Mouse (Mus musculus) neural tube, embryonic 15.5 days (tissue): ENCODE results near the gene Prss35. TPM values are rescaled to one million over a fixed set of nuclear protein-coding genes. Genes with fewer than 3 reads are reported as not detected.

Source experiments
- ATAC-seq: fragments of 200-750 bp; cut with Nextera tagmentation; 2 replicates; pipeline ENCODE4 v1.8.0; 2017; ENCODE audit warnings: mild to moderate bottlenecking, moderate TSS enrichment, moderate library complexity; ENCODE audit not compliant: low FRiP score
- H3K27ac ChIP-seq: fragments of 300-500 bp; sonication (generic); replicated peaks from 2 replicates; pipeline ENCODE4 v1.5.1; 2015; ENCODE audit warnings: mild to moderate bottlenecking, inconsistent platforms
- H3K27me3 ChIP-seq: fragments of 300-500 bp; sonication (generic); replicated peaks from 2 replicates; pipeline ENCODE4 v1.6.1; 2015; ENCODE audit warnings: inconsistent platforms
- H3K36me3 ChIP-seq: fragments of 300-500 bp; sonication (generic); 2 replicates; pipeline ENCODE4 v1.6.1; 2015; ENCODE audit warnings: inconsistent platforms
- H3K4me1 ChIP-seq: fragments of 300-500 bp; sonication (generic); 2 replicates; pipeline ENCODE4 v1.6.1; 2015; ENCODE audit warnings: inconsistent platforms
- H3K4me2 ChIP-seq: fragments of 300-500 bp; sonication (generic); 2 replicates; pipeline ENCODE4 v1.6.1; 2015; ENCODE audit warnings: inconsistent platforms, mild to moderate bottlenecking, moderate library complexity
- H3K4me3 ChIP-seq: fragments of 300-500 bp; sonication (generic); replicated peaks from 2 replicates; pipeline ENCODE4 v1.5.1; 2015; ENCODE audit warnings: mild to moderate bottlenecking, inconsistent platforms
- H3K9ac ChIP-seq: fragments of 300-500 bp; sonication (generic); replicated peaks from 2 replicates; pipeline ENCODE4 v1.6.1; 2015; ENCODE audit warnings: mild to moderate bottlenecking, inconsistent platforms
- H3K9me3 ChIP-seq: fragments of 300-500 bp; sonication (generic); replicated peaks from 2 replicates; pipeline ENCODE4 v1.6.1; 2016; ENCODE audit warnings: inconsistent platforms
- WGBS: fragments of 180-500 bp; shearing (Covaris S2); methylation state at CpG from one replicate; pipeline ENCODE4 v1.1.7; 2015; ENCODE audit warnings: mixed read lengths; 5-methylcytosine and 5-hydroxymethylcytosine counted together
- polyA plus RNA-seq: library from polyadenylated mRNA; unstranded; fragments of >200 nt; fragmentation: Nextera tagmentation; extraction: Ambion mirVana; gene quantifications from 2 replicates; pipeline ENCODE4 v1.2.1, GENCODE M21; 2015

Prss35 gene
- polyA plus RNA-seq, 1 experiment from 2014 or later: 11.0 TPM

GRCm38 (mm10) chr9:86775374-86775773, 31.9 kb downstream of the Prss35 start:
- no peaks in the 10 kb centered on the region for H3K27me3 ChIP-seq
- H3K4me2 ChIP-seq: no peak overlapping the region
- H3K4me1 ChIP-seq: no peaks in the 10 kb centered on the region
- WGBS: 94% methylated on average over 6 of the region's 6 CpGs
- no peak overlapping the region for H3K27ac ChIP-seq
- H3K36me3 ChIP-seq: peaks cover 62% of the 10 kb centered on the region
- no peak for ATAC-seq
- H3K9me3 ChIP-seq: no peaks in the 10 kb centered on the region
- no peak overlapping the region for H3K9ac ChIP-seq
- H3K4me3 ChIP-seq: no peak overlapping the region

DNA sequence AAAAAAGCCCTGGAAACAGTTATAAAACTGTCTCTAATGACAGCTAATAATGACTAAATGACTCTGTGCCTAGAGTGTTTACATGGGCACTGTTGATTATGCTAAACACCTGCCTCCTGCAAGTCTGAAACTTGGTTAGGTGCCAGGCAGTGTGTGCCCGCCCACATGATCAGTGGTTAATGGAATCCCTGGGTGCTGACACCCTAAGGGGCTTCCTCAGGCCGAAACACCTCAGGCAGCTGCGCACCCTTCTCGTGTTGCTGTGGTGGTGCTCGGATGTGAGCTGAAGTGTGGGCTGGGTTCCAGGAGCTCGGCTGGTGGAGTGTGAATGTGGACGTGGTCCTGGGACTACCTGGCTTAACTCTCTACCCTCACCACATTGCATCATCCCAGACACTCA, 33.9 kb downstream of the Prss35 start:
- 0 out of 2 replicates have a peak, but pooled peaks have one; percentile 17 for ATAC-seq
- Histone ChIP-seq H3K4me3 (no peak overlapping the region), H3K9ac (no peak overlapping the region), H3K27ac (no peak overlapping the region), H3K4me1 (no peaks in the 10 kb centered on the region), H3K4me2 (no peak overlapping the region), H3K27me3 (no peaks in the 10 kb centered on the region), H3K36me3 (peaks cover 60% of the 10 kb centered on the region), H3K9me3 (no peaks in the 10 kb centered on the region)
- 45% methylated on average over 7 of the region's 7 CpGs for WGBS

DNA sequence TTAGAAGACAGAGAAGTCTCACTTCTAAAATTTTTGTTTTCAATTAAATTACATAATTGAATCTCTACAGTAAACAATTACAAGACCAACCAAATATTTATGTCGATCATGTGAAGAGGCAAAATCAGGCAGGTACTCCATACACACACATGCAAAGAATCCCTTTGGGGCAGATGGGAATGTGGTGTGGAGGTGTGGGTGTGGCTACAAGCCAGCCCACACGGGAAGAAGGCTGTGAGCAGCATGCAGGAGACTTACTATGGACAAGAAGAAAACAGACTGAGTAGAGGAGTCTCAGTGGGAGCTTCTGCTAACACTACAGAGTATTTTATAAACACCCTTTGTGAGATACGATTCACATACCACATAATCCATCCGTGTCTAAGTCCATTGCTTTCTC, 34.8 kb downstream of the Prss35 start:
- Histone ChIP-seq H3K36me3 (peaks cover 58% of the 10 kb centered on the region), H3K4me3 (no peak overlapping the region), H3K4me1 (no peaks in the 10 kb centered on the region), H3K4me2 (no peak overlapping the region), H3K9ac (no peak overlapping the region), H3K27ac (no peak overlapping the region), H3K27me3 (no peaks in the 10 kb centered on the region), H3K9me3 (no peaks in the 10 kb centered on the region)
- 74% methylated on average over 4 of the region's 4 CpGs for WGBS
- ATAC-seq: no peak

- Histone ChIP-seq H3K4me1 (no peaks in the 10 kb centered on the region), H3K4me2 (no peak overlapping the region), H3K27me3 (no peaks in the 10 kb centered on the region), H3K9ac (no peak overlapping the region), H3K27ac (no peak overlapping the region), H3K36me3 (peaks cover 38% of the 10 kb centered on the region), H3K4me3 (no peak overlapping the region), H3K9me3 (no peaks in the 10 kb centered on the region)
- ATAC-seq: no peak
- whole genome bisulfite sequencing: 86% methylated on average over 4 of the region's 4 CpGs
These were observed 38.0 kb downstream of the Prss35 start for GRCm38 (mm10) chr9:86781426-86781825.

DNA sequence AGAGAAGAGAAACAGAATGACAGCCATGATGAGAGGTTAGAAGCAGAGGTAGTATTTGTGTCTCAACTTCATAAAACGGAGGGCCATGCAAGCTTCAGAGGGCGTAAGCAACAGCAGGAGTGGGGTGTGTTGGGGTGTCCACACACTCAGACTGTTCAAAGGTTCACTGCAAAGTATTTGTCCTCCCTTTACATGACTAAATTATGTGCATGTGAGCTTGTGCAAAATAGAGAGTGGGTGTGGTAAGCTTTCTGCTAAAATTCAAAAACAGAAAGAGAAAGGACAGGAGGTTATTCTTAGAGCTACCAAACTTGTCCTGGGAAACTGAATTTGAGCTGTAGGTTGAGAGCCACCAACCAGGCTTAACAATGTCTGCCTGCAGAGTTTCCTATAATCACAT, 39.4 kb downstream of the Prss35 start:
- Histone ChIP-seq H3K9me3 (no peaks in the 10 kb centered on the region), H3K27me3 (no peaks in the 10 kb centered on the region), H3K27ac (no peak overlapping the region), H3K4me3 (no peak overlapping the region), H3K36me3 (peaks cover 38% of the 10 kb centered on the region), H3K4me1 (no peaks in the 10 kb centered on the region), H3K9ac (no peak overlapping the region), H3K4me2 (no peak overlapping the region)
- 92% methylated on average over 2 of the region's 2 CpGs for WGBS
- no peak for ATAC-seq

GRCm38 (mm10) chr9:86789186-86789585, 45.7 kb downstream of the Prss35 start:
- Histone ChIP-seq H3K4me2 (no peak overlapping the region), H3K27me3 (no peaks in the 10 kb centered on the region), H3K9ac (no peak overlapping the region), H3K36me3 (peaks cover 36% of the 10 kb centered on the region), H3K9me3 (no peaks in the 10 kb centered on the region), H3K4me3 (no peak overlapping the region), H3K27ac (no peak overlapping the region), H3K4me1 (no peaks in the 10 kb centered on the region)
- no peak for ATAC-seq
- WGBS: 86% methylated on average over 6 of the region's 6 CpGs

DNA sequence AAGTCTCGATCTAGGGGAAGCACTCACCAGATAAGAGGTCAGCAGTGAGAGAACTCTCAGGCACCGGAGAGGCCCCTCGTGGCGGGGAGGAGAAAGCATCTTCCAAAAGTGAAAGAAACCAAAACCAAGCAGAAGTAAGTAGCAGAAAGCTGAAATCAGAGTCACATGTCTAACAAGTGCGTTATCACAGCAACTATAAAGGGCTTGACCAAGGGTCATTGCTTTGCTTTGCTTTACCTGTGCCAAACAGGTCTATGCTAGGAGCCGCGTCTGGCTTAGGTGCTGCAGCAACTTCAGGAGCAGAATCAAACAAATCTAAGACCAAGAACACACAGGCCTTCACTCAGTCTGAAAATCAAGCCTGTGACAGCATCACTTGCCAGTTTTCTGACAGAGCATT, 48.5 kb downstream of the Prss35 start:
- H3K9me3 ChIP-seq: no peaks in the 10 kb centered on the region
- 85% methylated on average over 7 of the region's 7 CpGs for WGBS
- H3K4me2 ChIP-seq: no peak overlapping the region
- no peak overlapping the region for H3K4me3 ChIP-seq
- H3K36me3 ChIP-seq: peaks cover 36% of the 10 kb centered on the region
- no peak overlapping the region for H3K9ac ChIP-seq
- no peak overlapping the region for H3K27ac ChIP-seq
- ATAC-seq: no peak
- H3K4me1 ChIP-seq: no peaks in the 10 kb centered on the region
- H3K27me3 ChIP-seq: no peaks in the 10 kb centered on the region

GRCm38 (mm10) chr9:86795236-86795635, 51.8 kb downstream of the Prss35 start:
- WGBS: 80% methylated on average over 3 of the region's 3 CpGs
- ATAC-seq: no peak
- Histone ChIP-seq H3K9ac (no peak overlapping the region), H3K4me2 (no peak overlapping the region), H3K4me3 (no peak overlapping the region), H3K9me3 (no peaks in the 10 kb centered on the region), H3K36me3 (peaks cover 23% of the 10 kb centered on the region), H3K4me1 (no peaks in the 10 kb centered on the region), H3K27ac (no peak overlapping the region), H3K27me3 (no peaks in the 10 kb centered on the region)

GRCm38 (mm10) chr9:86797553-86797952, 54.1 kb downstream of the Prss35 start:
- Histone ChIP-seq H3K9me3 (no peaks in the 10 kb centered on the region), H3K36me3 (peaks cover 11% of the 10 kb centered on the region), H3K27me3 (no peaks in the 10 kb centered on the region), H3K27ac (no peak overlapping the region), H3K4me1 (no peaks in the 10 kb centered on the region), H3K4me3 (no peak overlapping the region), H3K9ac (no peak overlapping the region), H3K4me2 (no peak overlapping the region)
- ATAC-seq: no peak
- 93% methylated on average over 4 of the region's 4 CpGs for WGBS

GRCm38 (mm10) chr9:86798129-86798528, 54.7 kb downstream of the Prss35 start:
- 89% methylated on average over 5 of the region's 5 CpGs for WGBS
- Histone ChIP-seq H3K4me1 (no peaks in the 10 kb centered on the region), H3K9me3 (no peaks in the 10 kb centered on the region), H3K27me3 (no peaks in the 10 kb centered on the region), H3K4me3 (no peak overlapping the region), H3K9ac (no peak overlapping the region), H3K4me2 (no peak overlapping the region), H3K27ac (no peak overlapping the region), H3K36me3 (peaks cover 10% of the 10 kb centered on the region; the same call in 1 of the 2 replicates)
- no peak for ATAC-seq

DNA sequence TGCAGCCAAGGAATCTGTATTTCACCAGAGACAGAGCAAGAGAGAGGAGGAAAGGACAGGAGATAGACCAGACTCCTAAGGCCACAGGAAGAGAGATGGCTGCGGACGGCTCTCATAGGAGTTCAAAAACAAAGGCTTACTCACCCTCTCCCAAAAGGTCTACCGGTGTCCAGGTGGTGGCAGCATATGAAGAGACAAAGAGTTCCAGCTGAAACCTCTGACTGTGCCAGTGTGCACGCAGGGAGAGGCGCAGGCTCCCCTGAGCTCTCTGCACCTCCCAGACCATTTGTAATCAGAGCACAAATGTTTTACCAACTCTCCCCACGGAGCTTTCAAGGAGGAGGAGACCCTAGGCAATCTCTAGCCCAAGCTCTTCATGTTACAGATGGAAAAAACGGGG, 55.2 kb downstream of the Prss35 start:
- Histone ChIP-seq H3K27ac (no peak overlapping the region), H3K9ac (no peak overlapping the region), H3K36me3 (peaks cover 10% of the 10 kb centered on the region; the same call in 1 of the 2 replicates), H3K27me3 (no peaks in the 10 kb centered on the region), H3K4me2 (no peak overlapping the region), H3K9me3 (no peaks in the 10 kb centered on the region), H3K4me3 (no peak overlapping the region), H3K4me1 (no peaks in the 10 kb centered on the region)
- ATAC-seq: no peak
- WGBS: 53% methylated on average over 7 of the region's 7 CpGs

DNA sequence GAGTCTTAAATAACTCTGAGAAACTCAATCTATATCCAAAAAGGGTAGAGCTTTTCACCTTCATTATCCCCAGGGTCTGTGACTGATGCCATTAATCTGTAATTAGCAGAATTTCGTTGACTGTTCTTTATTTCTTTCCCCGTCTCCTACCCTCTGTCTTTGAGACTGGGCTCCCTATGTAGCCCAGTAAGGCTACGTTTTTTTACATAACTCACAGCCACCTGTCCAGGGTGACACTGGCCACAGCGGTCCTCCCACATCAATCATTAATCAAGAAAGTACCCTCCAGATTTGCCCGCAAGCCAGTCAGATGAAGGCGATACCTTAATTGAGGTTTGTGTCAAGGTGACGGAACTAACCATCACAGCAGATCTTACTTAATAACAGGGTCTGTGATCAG, 55.6 kb downstream of the Prss35 start:
- Histone ChIP-seq H3K27me3 (no peaks in the 10 kb centered on the region), H3K36me3 (peaks cover 10% of the 10 kb centered on the region; the same call in 1 of the 2 replicates), H3K9me3 (no peaks in the 10 kb centered on the region), H3K9ac (no peak overlapping the region), H3K27ac (no peak overlapping the region), H3K4me2 (no peak overlapping the region), H3K4me1 (no peaks in the 10 kb centered on the region), H3K4me3 (no peak overlapping the region)
- 80% methylated on average over 7 of the region's 7 CpGs for WGBS
- ATAC-seq: no peak
